12 mouse cellular contexts compared by ENCODE assay signal in the genomic region with DNA sequence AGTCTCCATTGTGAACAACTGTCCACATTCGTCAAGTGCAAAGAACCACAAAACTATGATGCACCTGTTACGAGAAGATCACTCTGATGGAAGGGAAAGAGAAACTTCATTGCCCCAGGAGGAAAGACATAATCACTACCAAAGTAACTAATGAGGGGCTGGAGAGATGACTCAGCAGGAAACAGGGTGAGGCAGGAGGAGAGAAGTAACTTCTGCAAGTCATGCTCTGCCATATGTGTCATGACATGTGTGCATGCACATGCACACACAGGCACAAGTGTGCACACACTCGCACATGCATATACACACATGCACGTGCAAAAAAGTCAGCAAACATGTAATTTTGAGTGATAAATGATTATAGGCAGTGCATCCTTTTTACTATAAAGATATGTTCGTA.
"Had no signal": no experiment of that assay in that cellular context is flagged by ENCODE, and none has a peak within 500 bp of the region (broad histone marks: within the 10 kb centered on the region; RNA-seq: fewer than 3 reads in every experiment).

No protein-coding gene starts in this region.

- H3K4me1 ChIP-seq: limb, embryonic 13.5 days; neural tube, embryonic 12.5 days had no signal

- H3K36me3 ChIP-seq: limb, embryonic 13.5 days; neural tube, embryonic 12.5 days had no signal

- H3K9me3 ChIP-seq: limb, embryonic 13.5 days; neural tube, embryonic 12.5 days had no signal

- ATAC-seq: intestine, embryonic 16.5 days had no signal

- H3K4me2 ChIP-seq: limb, embryonic 13.5 days; neural tube, embryonic 12.5 days had no signal

- H3K27me3 ChIP-seq: limb, embryonic 13.5 days; neural tube, embryonic 12.5 days had no signal

- H3K27ac ChIP-seq: kidney, postnatal 0 days; limb, embryonic 13.5 days; liver, embryonic 14.5 days; neural tube, embryonic 12.5 days; stomach, postnatal 0 days had no signal

- H3K9ac ChIP-seq: limb, embryonic 13.5 days; liver, embryonic 14.5 days; neural tube, embryonic 12.5 days had no signal

- DNase-seq: kidney, adult 8-10 months; kidney, postnatal 4 days; left cerebral cortex, postnatal 4 days; lung, adult 18-20 months; midbrain, embryonic 14.5 days; thymus, postnatal 14 days had no signal

- H3K4me3 ChIP-seq: limb, embryonic 13.5 days; neural tube, embryonic 12.5 days had no signal
